Mouse (Mus musculus) G1E (cell line): Measurements from ENCODE around the gene Pop5. TPM values are rescaled to one million over a fixed set of nuclear protein-coding genes. Genes with fewer than 3 reads are reported as not detected.

Experiments
- ATAC-seq: 2 replicates; pipeline ENCODE4 v1.8.0; 2016; ENCODE audit warnings: mild to moderate bottlenecking; ENCODE audit not compliant: insufficient number of reproducible peaks, poor library complexity, low FRiP score, severe bottlenecking; ENCODE audit errors: extremely low read depth
- DNase-seq: peaks from one replicate; pipeline ENCODE4 v3.0.0; 2012; ENCODE audit warnings: low spot score
- H3K27me3 ChIP-seq: 2 replicates; pipeline ENCODE4 v1.6.1; 2012; ENCODE audit warnings: mild to moderate bottlenecking, low read length, inconsistent platforms; ENCODE audit not compliant: insufficient read depth
- H3K36me3 ChIP-seq: replicated peaks from 2 replicates; pipeline ENCODE3; 2012; ENCODE audit warnings: mild to moderate bottlenecking, inconsistent platforms
- H3K4me1 ChIP-seq: 2 replicates; pipeline ENCODE4 v1.6.1; 2012; ENCODE audit warnings: low read depth, low read length, inconsistent platforms, mixed read lengths; ENCODE audit not compliant: insufficient read depth
- H3K4me3 ChIP-seq: 2 replicates; pipeline ENCODE4 v1.5.1; 2012; ENCODE audit warnings: low read depth, mild to moderate bottlenecking, inconsistent platforms, low read length, moderate library complexity, mixed read lengths
- H3K9me3 ChIP-seq: replicated peaks from 2 replicates; pipeline ENCODE4 v1.6.1; 2012; ENCODE audit warnings: inconsistent platforms
- CTCF ChIP-seq: IDR thresholded peaks from 2 replicates; pipeline ENCODE4 v1.5.1; 2012; ENCODE audit warnings: low read depth, low read length, inconsistent platforms, mixed read lengths
- GATA1 ChIP-seq: IDR thresholded peaks from 2 replicates; pipeline ENCODE4 v1.6.1; 2012; ENCODE audit warnings: borderline replicate concordance, low read length, inconsistent platforms, mixed read lengths
- GATA2 ChIP-seq: IDR thresholded peaks from 2 replicates; pipeline ENCODE4 v1.6.1; 2012; ENCODE audit warnings: low read depth, low read length, inconsistent platforms, borderline replicate concordance
- POLR2AphosphoS5 ChIP-seq: IDR thresholded peaks from 2 replicates; pipeline ENCODE4 v1.6.1; 2012; ENCODE audit warnings: low read depth, low read length, inconsistent platforms; ENCODE audit not compliant: insufficient replicate concordance
- TAL1 ChIP-seq: conservative IDR thresholded peaks from 2 replicates; pipeline ENCODE4 v1.6.1; 2012; ENCODE audit warnings: low read depth, low read length, inconsistent platforms, mixed read lengths
- polyA plus RNA-seq: library from polyadenylated mRNA; stranded (reverse); fragments of >175 nt; gene quantifications from 2 replicates; pipeline ENCODE4 v1.2.3, GENCODE M21; 2012
- total RNA-seq, 2 experiments: library from RNA; stranded (forward) in 1 of 2; stranded (reverse) in 1 of 2; fragments of 200-1000 nt in 1 of 2; fragments of >200 nt in 1 of 2; fragmentation: Nextera tagmentation in 1 of 2; gene quantifications; 2 replicates each; pipeline ENCODE4 v1.2.3; 2014 to 2017

Pop5 gene
- total and polyA plus RNA-seq, 3 experiments, result 18.6 to 61.2 (median 24.2) TPM

DNA sequence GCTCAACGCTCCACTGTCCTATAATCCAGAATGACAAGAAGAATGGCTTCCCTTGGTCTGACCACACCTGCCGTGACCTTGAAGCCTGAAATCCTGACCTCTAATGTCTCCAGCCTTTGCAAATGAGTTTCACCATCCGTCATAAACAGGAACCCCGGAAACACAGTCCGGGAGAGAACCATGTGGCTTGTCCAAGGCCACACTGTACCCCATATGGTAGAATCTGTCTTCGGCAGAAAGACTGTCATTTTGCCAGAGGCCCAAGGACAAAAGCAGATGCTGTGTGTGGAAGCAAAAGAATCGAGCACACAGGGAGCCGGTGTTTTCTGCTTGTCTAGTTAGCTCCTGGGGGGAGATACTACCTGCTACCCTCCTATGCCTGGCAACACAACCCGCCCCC lies 23.2 kb upstream of the Pop5 start:
- DNase-seq (no peak), ATAC-seq (no peak)
- TF ChIP-seq TAL1 (no peak), CTCF (no peak), POLR2AphosphoS5 (no peak), GATA2 (no peak), GATA1 (no peak)
- Histone ChIP-seq H3K4me1 (no peaks in the 10 kb centered on the region; the same call in 1 of the 2 replicates), H3K9me3 (no peaks in the 10 kb centered on the region), H3K27me3 (peaks cover 23% of the 10 kb centered on the region), H3K4me3 (no peak overlapping the region), H3K36me3 (no peaks in the 10 kb centered on the region)

DNA sequence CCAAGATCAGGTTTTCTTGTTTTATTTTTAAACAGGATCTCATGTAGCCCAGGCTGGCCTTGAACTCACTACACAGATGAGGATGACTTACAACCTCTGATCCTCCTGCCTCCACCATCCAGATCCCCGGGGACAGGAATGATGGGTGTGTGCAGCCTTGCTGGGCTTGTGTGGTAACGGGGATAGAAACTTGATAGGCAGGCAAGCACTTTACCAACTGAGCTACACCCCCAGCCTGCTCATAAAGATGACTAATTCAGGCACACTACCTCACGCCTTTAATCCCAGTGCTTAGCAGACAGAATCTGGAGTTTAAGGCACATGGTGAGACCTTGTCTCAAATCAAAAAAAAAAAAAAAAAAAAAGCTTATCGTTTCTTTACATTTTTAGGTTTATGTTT lies 22.8 kb upstream of the Pop5 start:
- ATAC-seq, result no peak
- no peak for DNase-seq
- H3K36me3 ChIP-seq, result no peaks in the 10 kb centered on the region
- peaks cover 23% of the 10 kb centered on the region for H3K27me3 ChIP-seq
- no peak overlapping the region for H3K4me3 ChIP-seq
- TF ChIP-seq GATA2 (no peak), POLR2AphosphoS5 (no peak), CTCF (no peak), TAL1 (no peak), GATA1 (no peak)
- H3K4me1 ChIP-seq, result no peaks in the 10 kb centered on the region; the same call in 1 of the 2 replicates
- H3K9me3 ChIP-seq, result no peaks in the 10 kb centered on the region

DNA sequence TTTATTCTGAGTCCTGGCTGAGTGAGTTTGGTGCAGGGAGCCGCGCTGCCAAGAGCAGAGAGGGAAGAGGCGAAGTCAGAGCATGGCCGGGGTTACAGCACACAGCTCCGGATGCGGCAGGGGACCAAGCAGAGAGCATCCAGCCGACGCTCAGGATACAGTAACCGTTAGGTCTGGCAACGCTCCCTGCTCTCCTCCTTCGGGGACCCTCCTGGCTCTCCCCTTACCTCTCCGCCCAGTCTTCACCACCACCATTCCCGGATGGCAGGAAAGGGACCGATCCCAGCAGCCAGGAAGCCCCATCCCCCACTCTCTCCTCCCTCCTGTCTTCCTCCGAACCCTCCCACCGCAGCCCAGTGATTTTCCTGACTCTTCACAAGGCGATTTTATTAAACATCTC lies 20.8 kb upstream of the Pop5 start:
- Histone ChIP-seq H3K4me1 (no peaks in the 10 kb centered on the region; the same call in 1 of the 2 replicates), H3K27me3 (peaks cover 36% of the 10 kb centered on the region), H3K36me3 (no peaks in the 10 kb centered on the region), H3K9me3 (peaks cover 6% of the 10 kb centered on the region), H3K4me3 (no peak overlapping the region)
- ATAC-seq (no peak), DNase-seq (no peak)
- no peak for TF ChIP-seq CTCF
- no peak for TF ChIP-seq GATA2
- TF ChIP-seq TAL1, result no peak
- TF ChIP-seq GATA1, result no peak
- TF ChIP-seq POLR2AphosphoS5, result no peak

GRCm38 (mm10) chr5:115215273-115216185 lies 20.1 kb upstream of the Pop5 start:
- DNase-seq, result no peak
- Histone ChIP-seq H3K9me3 (peaks cover 6% of the 10 kb centered on the region), H3K4me3 (no peak overlapping the region), H3K36me3 (no peaks in the 10 kb centered on the region), H3K27me3 (peaks cover 42% of the 10 kb centered on the region), H3K4me1 (no peaks in the 10 kb centered on the region; the same call in 1 of the 2 replicates)
- no peak for TF ChIP-seq GATA2
- TF ChIP-seq GATA1, result no peak
- no peak for TF ChIP-seq CTCF
- no peak for TF ChIP-seq POLR2AphosphoS5
- TF ChIP-seq TAL1, result no peak
- no peak for ATAC-seq

- Histone ChIP-seq H3K27me3 (peaks cover 51% of the 10 kb centered on the region), H3K36me3 (no peaks in the 10 kb centered on the region), H3K4me1 (no peaks in the 10 kb centered on the region; the same call in 1 of the 2 replicates), H3K9me3 (peaks cover 13% of the 10 kb centered on the region), H3K4me3 (no peak overlapping the region)
- no peak for DNase-seq
- no peak for TF ChIP-seq CTCF
- no peak for TF ChIP-seq GATA1
- TF ChIP-seq POLR2AphosphoS5, result no peak
- TF ChIP-seq TAL1, result no peak
- no peak for TF ChIP-seq GATA2
- no peak for ATAC-seq
Observed at GRCm38 (mm10) chr5:115217998-115218397, 17.6 kb upstream of the Pop5 start.

DNA sequence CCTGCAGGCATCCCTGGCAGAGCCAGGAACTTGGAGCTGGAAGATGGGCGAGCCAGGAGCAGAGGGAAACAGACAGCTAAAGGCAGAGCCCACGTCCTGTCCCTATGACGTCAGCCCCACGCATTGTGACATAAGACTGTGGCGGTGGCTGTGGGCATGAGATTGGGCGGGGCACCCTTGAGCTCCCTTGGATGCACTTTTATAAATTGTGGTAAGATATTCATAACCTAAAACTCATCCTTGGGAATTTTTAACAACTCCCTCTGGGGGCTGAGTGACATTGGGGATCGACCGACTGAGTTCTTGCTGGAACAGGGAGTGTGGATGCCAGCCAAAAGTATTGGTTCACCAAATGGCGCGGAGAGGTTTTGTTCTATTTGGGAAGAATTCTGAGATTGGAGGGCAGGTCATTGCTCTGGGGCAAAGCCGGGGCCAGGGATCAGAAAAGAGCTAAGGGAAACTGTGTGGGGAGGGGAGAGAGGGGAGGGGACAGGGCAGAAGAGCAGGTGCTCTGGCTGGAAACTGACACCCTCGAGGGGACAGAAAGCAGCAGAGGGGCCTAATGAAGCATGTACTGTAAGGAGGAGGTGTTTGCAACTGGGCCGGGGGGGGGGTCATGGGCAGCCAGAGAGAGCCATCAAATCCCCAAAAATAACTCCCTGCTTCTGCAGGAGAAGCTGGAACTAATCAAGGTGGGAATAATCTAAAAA lies 14.6 kb upstream of the Pop5 start:
- DNase-seq (no peak), ATAC-seq (no peak)

More for the DNA sequence above, 14.6 kb upstream of the Pop5 start:
- no peak overlapping the region for H3K4me3 ChIP-seq
- peaks cover 13% of the 10 kb centered on the region for H3K9me3 ChIP-seq
- TF ChIP-seq POLR2AphosphoS5 (no peak), TAL1 (no peak), GATA2 (no peak), CTCF (no peak), GATA1 (no peak)
- no peaks in the 10 kb centered on the region; the same call in 1 of the 2 replicates for H3K4me1 ChIP-seq
- H3K36me3 ChIP-seq, result no peaks in the 10 kb centered on the region
- H3K27me3 ChIP-seq, result peaks cover 33% of the 10 kb centered on the region
